Mouse (Mus musculus) small intestine, adult 2 months (tissue): ENCODE results near the gene Adipor2. TPM values are rescaled to one million over a fixed set of nuclear protein-coding genes. Genes with fewer than 3 reads are reported as not detected.
"Not testable (repeated sequence)": the region's sequence is repeated elsewhere in the genome, so short reads cannot be mapped to it uniquely, and the experiment has no call there.

Source experiments
- H3K27ac ChIP-seq: fragments of 200-500 bp; 2 replicates; pipeline ENCODE4 v1.5.1; 2012; ENCODE audit warnings: low read depth, low read length, control low read depth, inconsistent platforms; ENCODE audit not compliant: insufficient read depth
- H3K27me3 ChIP-seq: fragments of 200-500 bp; 2 replicates; pipeline ENCODE4 v1.6.1; 2012; ENCODE audit warnings: mild to moderate bottlenecking, moderate library complexity, low read length, inconsistent platforms; ENCODE audit not compliant: control insufficient read depth, insufficient read depth
- H3K36me3 ChIP-seq: fragments of 200-500 bp; 2 replicates; pipeline ENCODE4 v1.6.1; 2012; ENCODE audit warnings: mild to moderate bottlenecking, low read length, control low read depth, inconsistent platforms; ENCODE audit not compliant: control insufficient read depth, insufficient read depth
- H3K4me1 ChIP-seq: fragments of 200-500 bp; 2 replicates; pipeline ENCODE4 v1.6.1; 2012; ENCODE audit warnings: low read length, inconsistent platforms, mixed read lengths; ENCODE audit not compliant: control insufficient read depth, insufficient read depth, insufficient read length
- H3K4me3 ChIP-seq: fragments of 200-500 bp; 2 replicates; pipeline ENCODE4 v1.5.1; 2012; ENCODE audit warnings: low read depth, mild to moderate bottlenecking, control low read depth, inconsistent platforms, low read length, moderate library complexity
- CTCF ChIP-seq: fragments of 200-500 bp; IDR thresholded peaks from 2 replicates; pipeline ENCODE4 v1.5.1; 2012; ENCODE audit warnings: low read depth, mild to moderate bottlenecking, control low read depth, inconsistent platforms, low read length, moderate library complexity, mixed read lengths; ENCODE audit not compliant: insufficient replicate concordance, insufficient read length; ENCODE audit errors: extremely low read depth
- POLR2A ChIP-seq: fragments of 200-500 bp; IDR thresholded peaks from 2 replicates; pipeline ENCODE4 v1.6.1; 2012; ENCODE audit warnings: low read depth, mild to moderate bottlenecking, control low read depth, inconsistent platforms, low read length, moderate library complexity
- WGBS: fragments of 180-500 bp; shearing (Covaris S2); methylation state at CpG from one replicate; pipeline ENCODE4 v1.1.7; 2018; 5-methylcytosine and 5-hydroxymethylcytosine counted together
- polyA plus RNA-seq: library from polyadenylated mRNA; depleted of rRNA; stranded (reverse); fragments of >200 nt; gene quantifications from 2 replicates; pipeline ENCODE4 v1.2.3, GENCODE M21; 2012

Gene Adipor2
- polyA plus RNA-seq, 1 experiment, result 112 TPM

GRCm38 (mm10) chr6:119449060-119449499 is 31.6 kb upstream of the Adipor2 start:
- Histone ChIP-seq H3K4me3 (peak overlapping the region; percentile 55), H3K36me3 (no peaks in the 10 kb centered on the region), H3K27ac (no peak overlapping the region), H3K4me1 (peaks cover 3% of the 10 kb centered on the region; the same call in 1 of the 2 replicates), H3K27me3 (no peaks in the 10 kb centered on the region)
- WGBS, result 7% methylated on average over 22 of the region's 23 CpGs
- TF ChIP-seq CTCF, result peak; percentile 38; the same call in 1 of the 2 replicates
- no peak for TF ChIP-seq POLR2A

- 18% methylated on average over 18 of the region's 18 CpGs for WGBS
- Histone ChIP-seq H3K36me3 (no peaks in the 10 kb centered on the region), H3K27me3 (no peaks in the 10 kb centered on the region), H3K27ac (no peak overlapping the region), H3K4me1 (peaks cover 3% of the 10 kb centered on the region; the same call in 1 of the 2 replicates), H3K4me3 (peak overlapping the region; percentile 55)
- TF ChIP-seq POLR2A, result no peak
- TF ChIP-seq CTCF, result no peak
Measured at GRCm38 (mm10) chr6:119448321-119449059, 31.0 kb upstream of the Adipor2 start.

GRCm38 (mm10) chr6:119445671-119446607 is 28.4 kb upstream of the Adipor2 start:
- no peak for TF ChIP-seq CTCF
- TF ChIP-seq POLR2A, result no peak

GRCm38 (mm10) chr6:119443742-119444645 is 26.5 kb upstream of the Adipor2 start:
- Histone ChIP-seq H3K27ac (no peak overlapping the region), H3K4me3 (no peak overlapping the region), H3K4me1 (peaks cover 3% of the 10 kb centered on the region; the same call in 1 of the 2 replicates), H3K36me3 (no peaks in the 10 kb centered on the region), H3K27me3 (no peaks in the 10 kb centered on the region)
- TF ChIP-seq POLR2A (no peak), CTCF (peak; percentile 99)
- 15% methylated on average over 12 of the region's 12 CpGs for WGBS

More at GRCm38 (mm10) chr6:119445671-119446607, 28.4 kb upstream of the Adipor2 start:
- H3K36me3 ChIP-seq, result no peaks in the 10 kb centered on the region
- H3K4me3 ChIP-seq, result no peak overlapping the region
- peaks cover 3% of the 10 kb centered on the region; the same call in 1 of the 2 replicates for H3K4me1 ChIP-seq
- no peaks in the 10 kb centered on the region for H3K27me3 ChIP-seq
- WGBS, result 71% methylated on average over 11 of the region's 11 CpGs
- no peak overlapping the region for H3K27ac ChIP-seq

GRCm38 (mm10) chr6:119442729-119443128 is 25.2 kb upstream of the Adipor2 start:
- not testable (repeated sequence) for H3K27ac ChIP-seq, H3K36me3 ChIP-seq, H3K4me1 ChIP-seq, H3K27me3 ChIP-seq, H3K4me3 ChIP-seq
- 74% methylated on average over 5 of the region's 5 CpGs for WGBS

GRCm38 (mm10) chr6:119437894-119438761 is 20.6 kb upstream of the Adipor2 start:
- no peak overlapping the region for H3K27ac ChIP-seq
- no peaks in the 10 kb centered on the region; the same call in 1 of the 2 replicates for H3K4me1 ChIP-seq
- no peaks in the 10 kb centered on the region for H3K36me3 ChIP-seq
- no peak overlapping the region for H3K4me3 ChIP-seq
- WGBS, result 68% methylated on average over 8 of the region's 8 CpGs
- no peak for TF ChIP-seq POLR2A
- no peak for TF ChIP-seq CTCF
- H3K27me3 ChIP-seq, result no peaks in the 10 kb centered on the region
